Mouse (Mus musculus) adrenal gland, postnatal 10 days (tissue): ENCODE results near the gene Dcaf17. TPM values are rescaled to one million over a fixed set of nuclear protein-coding genes. Genes with fewer than 3 reads are reported as not detected.
A peak's percentile ranks its signal among the peaks of the same experiment; 100 is the strongest.

ENCODE experiments used
- DNase-seq: peaks from one replicate; pipeline ENCODE4 v3.0.0; 2021; ENCODE audit warnings: mixed read lengths
- long read RNA-seq, 2 experiments: library from polyadenylated mRNA; stranded (forward); transcript quantifications; one replicate each; pipeline ENCODE4 v2.0.0; 2021
- total RNA-seq, 2 experiments: library from RNA; stranded (reverse); gene quantifications; 2 replicates each; pipeline ENCODE4 v1.2.3; 2021

The Dcaf17 gene
- total RNA-seq = 10 to 100 TPM; 11.3 to 16.6 TPM
- long read RNA-seq, experiment 1, full-length matches to known transcripts = 9 of 13 reads
- long read RNA-seq, experiment 1, partial matches to known transcripts = 0 of 13 reads
- long read RNA-seq, experiment 1, other reads (novel, unspliced or antisense) = 4 of 13 reads
- long read RNA-seq, experiment 2, full-length matches to known transcripts = 5 of 10 reads
- long read RNA-seq, experiment 2, partial matches to known transcripts = 1 of 10 reads
- long read RNA-seq, experiment 2, other reads (novel, unspliced or antisense) = 4 of 10 reads

DNA sequence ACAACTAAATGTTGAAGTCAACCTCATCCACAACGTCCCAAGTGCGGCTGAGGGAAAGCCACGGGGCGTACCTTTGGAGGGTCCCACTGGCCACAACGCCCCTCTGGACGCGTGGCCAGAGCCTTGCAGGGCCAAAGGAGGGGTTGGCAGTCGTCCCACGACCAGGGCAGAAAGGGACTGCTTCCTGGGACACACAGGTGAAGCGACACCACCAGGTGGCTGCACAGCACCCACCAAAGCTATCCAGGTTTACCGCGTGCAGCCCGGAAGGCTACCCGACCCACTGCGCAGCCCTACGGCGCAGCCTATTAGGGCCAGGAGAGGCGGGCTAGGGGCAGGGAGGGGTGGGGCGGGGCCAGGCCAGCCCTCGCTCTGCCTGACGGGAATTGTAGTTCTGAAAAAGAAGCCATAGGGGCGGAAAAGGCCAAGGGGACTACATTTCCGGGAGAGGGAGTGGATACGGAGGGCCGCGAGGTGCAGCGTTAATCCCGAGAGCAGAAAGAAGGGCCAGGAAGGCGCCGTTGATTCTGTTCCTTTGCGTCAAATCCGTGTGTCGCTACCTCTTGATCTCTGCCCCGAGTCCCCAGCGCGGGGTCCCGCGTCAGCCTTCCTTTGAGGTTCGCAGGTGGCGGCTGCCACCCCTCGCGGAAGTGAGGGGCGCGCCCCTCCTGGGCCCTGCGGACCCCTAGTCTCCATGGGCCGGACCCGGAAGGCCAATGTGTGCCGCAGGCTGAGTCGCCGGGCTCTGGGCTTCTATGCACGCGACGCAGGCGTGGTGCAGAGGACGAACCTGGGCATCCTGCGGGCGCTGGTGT lies at the start of gene Dcaf17, which contains the start of gene Mettl8:
Gene Dcaf17 (plus strand): TSS at position 29 of the 815 bp plus-strand sequence.
Gene Mettl8 (minus strand): TSS at position 284 of the 815 bp plus-strand sequence.
- peak; percentile 96 for DNase-seq

DNA sequence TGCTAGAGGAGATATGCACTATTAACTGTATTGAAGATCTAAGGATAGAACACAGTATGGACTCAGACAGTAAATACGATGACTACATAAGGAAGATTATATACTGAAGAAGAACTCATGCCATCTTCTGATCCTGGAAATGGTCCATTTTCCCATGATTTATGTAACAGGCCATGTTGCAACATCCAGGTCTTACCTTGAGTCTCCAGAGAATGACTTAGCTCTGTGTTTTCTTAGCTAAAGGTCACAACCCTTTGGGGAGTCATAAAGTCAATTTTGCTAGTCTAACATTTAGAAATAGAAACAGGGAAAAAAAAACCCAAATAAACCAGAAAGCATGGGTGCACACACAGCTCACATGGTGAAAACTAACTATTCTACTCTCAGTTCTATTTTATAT lies 43.3 kb upstream of the Dcaf17 start:
- DNase-seq = peak; percentile 44

DNA sequence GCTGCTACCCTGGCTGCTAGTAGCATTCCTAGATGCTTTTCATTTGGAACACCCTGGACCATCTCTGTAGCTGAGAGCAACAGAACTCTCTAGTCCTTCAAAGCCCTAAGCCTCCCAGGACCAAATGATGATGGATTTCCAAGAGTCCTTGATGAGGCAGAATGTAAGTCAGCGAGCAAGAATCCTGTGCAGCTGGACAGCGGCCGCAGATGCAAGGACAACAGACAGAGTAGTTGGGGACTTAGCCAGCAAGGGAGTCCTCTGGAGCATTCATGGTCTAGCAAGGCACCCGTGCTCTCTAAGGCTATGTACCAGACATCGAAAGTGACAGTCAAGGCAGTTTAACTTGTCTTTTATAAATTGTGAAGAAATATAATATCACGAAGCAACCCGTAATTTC lies 41.6 kb upstream of the Dcaf17 start:
- DNase-seq = peak; percentile 44

- DNase-seq = no peak
Observed at GRCm38 (mm10) chr2:71019277-71019676, 35.9 kb upstream of the Dcaf17 start.

DNA sequence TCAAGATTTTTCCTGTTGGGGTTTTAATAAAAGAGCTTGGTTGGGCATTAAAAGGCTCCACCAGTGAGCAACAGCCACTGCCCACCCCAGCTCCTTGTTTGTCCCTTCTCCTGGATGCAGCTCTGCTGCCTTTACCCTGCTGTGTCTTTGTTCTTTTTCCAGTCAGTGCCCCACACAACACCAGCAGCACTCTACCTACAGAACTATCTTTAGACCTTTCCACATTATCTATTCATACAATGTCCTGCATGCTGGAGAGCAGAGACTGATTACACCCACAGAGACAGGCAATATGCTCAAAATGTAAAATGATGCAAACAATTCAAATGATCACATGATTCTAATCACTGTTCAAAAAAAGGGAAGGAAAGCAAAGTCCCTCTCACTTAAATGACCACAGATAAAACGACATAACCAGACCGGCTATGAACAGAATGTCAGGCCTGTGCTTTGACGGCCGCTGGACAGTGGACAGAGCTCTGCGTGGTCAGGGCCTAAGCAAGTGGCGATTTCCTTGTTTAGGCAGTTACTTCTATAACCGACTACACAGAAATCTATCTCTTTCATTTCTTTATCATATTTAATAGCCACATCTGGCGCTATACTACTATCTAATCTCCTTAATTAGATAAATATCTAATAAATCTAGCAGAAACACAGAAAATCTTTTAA lies 35.3 kb upstream of the Dcaf17 start:
- DNase-seq = no peak

- DNase-seq = no peak
Observed at GRCm38 (mm10) chr2:71020674-71021073, 34.5 kb upstream of the Dcaf17 start.

GRCm38 (mm10) chr2:71022991-71023390 lies 32.1 kb upstream of the Dcaf17 start:
- no peak for DNase-seq

- no peak for DNase-seq
Observed at GRCm38 (mm10) chr2:71023986-71024385, 31.1 kb upstream of the Dcaf17 start.

- no peak for DNase-seq
Observed at GRCm38 (mm10) chr2:71025576-71026315, 29.4 kb upstream of the Dcaf17 start.

DNA sequence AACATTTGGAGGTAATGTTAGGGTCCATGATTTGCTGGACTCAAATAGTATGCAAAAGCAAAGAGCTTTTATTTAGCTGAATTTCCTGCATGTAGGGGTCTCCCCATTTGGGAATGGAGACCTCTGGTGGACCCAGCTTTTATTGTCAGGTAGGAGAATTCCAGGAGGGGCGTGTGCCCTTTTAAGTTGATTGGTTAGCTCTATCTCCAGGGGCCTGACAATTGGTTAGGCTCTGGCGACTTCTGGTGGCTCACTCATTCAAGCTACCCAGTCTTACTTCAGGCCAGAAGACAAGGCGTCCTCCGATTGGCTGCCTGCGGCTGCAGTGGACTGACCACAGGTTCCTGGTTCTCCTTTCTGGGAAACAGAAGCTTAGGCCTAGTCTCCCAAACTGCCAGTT lies 28.3 kb upstream of the Dcaf17 start:
- peak; percentile 12 for DNase-seq

DNA sequence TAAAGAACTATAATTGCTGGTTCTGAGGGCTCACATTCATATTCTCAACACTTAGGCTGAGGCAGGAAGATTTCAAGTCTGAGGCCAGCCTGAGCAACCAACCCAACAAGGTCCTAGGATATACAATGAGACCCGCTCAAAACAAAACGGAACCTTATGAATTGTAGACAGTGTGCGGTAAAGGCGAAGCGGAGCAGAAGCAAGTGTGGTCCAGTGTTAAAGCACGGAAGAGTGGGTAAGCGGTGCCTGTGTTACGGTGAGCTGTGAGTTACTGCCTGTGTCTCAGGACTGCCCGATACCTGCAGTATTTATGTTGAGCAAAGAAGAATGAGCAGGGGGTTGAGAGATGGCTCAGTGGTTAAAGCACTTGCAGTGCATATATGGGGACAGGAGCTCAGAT lies 27.5 kb upstream of the Dcaf17 start:
- DNase-seq = no peak

DNA sequence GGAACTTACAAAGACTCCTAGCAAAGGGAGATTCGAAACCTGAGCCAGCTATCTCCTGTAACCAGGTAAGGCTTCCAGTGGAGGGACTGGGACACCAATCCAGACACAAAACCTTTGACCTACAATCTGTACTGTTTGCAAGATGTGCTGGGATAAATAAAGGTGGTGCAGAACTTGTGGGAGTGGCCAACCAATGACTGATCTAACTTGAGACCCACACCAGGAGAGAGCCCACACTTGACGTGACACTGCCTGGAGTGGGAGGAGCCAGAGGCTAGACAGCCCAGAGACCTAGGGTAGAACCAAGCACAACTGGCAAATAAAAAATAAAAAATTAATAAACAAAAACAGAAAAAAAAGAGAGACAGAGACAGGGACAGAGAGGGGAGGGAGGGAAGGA lies 24.5 kb upstream of the Dcaf17 start:
- DNase-seq = no peak

- no peak for DNase-seq
Observed at GRCm38 (mm10) chr2:71031973-71032794, 22.9 kb upstream of the Dcaf17 start.

DNA sequence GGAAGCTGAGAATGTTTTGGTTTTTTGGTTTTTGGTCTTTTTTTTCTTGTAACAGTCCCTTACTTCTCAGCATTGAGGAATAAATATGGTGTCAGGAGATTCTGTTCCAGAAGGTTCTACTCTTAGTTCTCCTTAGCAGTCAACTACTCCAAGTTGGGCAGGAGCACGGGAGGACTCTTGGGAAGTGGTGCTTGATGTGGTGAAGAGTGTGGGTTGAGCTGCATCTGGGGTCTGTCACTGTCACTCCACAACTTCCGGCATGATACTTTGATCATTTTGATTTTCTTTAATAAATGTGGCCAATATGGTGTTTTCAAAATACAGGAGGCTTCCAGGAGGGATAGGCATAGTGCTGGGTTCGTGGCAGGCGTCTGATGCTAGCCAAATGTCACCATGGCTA lies 22.1 kb upstream of the Dcaf17 start:
- DNase-seq = no peak

DNA sequence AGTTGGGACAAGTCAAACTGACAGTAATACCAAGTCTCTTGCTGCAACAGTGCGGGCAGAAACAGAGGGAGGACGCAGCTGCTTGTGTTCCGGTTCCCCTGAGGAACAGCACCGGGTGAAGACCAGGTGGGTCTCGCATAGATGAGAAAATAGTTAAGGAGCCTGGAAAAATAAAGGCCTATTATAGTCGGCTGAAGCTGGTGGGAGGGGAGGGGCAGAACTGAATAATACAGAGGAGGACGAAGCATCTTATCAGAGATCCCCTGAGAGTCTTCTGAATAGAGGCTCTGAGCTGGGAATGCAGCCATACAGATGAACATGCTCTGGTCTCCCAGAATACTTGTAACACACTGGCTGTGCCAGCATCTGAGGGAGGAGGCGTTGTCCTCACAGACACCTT lies 21.1 kb upstream of the Dcaf17 start:
- no peak for DNase-seq

DNA sequence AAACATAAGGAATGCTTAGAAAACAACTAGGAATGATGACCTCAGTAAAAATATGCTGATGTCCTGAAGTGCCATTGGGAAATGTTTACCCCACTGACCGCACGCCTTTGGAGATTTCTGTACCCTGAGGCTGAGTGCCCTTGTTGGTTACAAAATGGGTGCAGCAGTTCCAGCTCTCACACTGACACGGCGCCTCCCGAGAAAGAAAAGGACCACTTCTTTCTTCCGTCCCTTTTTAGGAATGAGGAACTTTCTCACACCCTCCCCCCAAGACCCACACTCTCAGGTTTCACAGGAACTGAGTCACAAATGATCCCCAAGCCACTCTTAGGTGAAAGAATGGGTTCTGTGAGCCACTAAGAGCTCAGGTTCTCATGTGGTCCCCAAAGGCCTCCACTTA lies 17.7 kb upstream of the Dcaf17 start:
- no peak for DNase-seq

GRCm38 (mm10) chr2:71039522-71040121 lies 15.5 kb upstream of the Dcaf17 start:
- peak; percentile 88 for DNase-seq

DNA sequence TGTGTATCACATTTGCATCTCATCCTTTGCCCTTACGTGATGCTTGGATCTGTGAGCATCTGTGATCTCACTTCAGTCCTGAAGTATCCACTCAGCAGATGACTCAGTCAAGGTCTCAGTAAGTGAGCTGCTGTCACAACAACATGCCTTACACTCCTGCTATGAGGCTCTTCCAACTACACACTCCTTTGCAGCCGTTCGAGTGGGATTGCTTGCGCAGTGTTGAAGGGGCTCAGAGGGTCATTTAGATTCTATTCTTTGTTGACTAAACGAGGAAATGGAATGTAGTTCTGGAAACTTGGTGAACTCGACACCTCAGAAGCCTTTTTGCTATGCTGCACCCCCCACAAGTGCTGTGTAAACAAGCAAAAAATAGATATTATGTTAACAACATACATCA lies 9.0 kb upstream of the Dcaf17 start:
- no peak for DNase-seq

GRCm38 (mm10) chr2:71046751-71047320 lies 8.3 kb upstream of the Dcaf17 start:
- no peak for DNase-seq

GRCm38 (mm10) chr2:71048896-71049295 lies 6.2 kb upstream of the Dcaf17 start:
- no peak for DNase-seq

- no peak for DNase-seq
Observed at GRCm38 (mm10) chr2:71050511-71050910, 4.6 kb upstream of the Dcaf17 start.
